Comparison of ENCODE assay signal across 18 mouse cellular contexts in the genomic region with DNA sequence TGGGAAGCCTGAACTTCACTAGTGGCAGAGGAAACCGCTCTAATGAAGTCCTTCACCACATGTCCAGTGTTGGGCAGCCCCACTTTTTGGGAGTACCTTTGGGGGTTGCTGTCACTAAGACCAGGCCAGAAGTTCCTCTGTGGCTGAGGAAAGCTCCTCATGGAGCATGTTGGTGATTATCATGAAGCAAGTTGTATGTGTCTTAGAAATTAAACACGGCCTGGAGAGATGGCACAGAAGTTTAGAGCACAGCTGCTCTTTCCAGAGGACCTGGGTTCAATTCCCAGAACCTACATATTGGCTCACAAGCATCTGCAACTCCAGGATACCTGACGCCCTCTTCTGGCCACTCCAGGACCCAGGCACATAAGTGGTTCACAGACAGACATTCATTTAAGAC.
DNase-seq lines count a peak whose midpoint lies in the region; ATAC-seq and TF ChIP-seq lines count a peak whose summit lies in the region.
"Had no signal": no experiment of that assay in that cellular context is flagged by ENCODE, and none has a peak within 500 bp of the region (broad histone marks: within the 10 kb centered on the region; RNA-seq: fewer than 3 reads in every experiment).

No protein-coding gene starts in this region.

- no peak for ATAC-seq in intestine, postnatal 0 days
- ATAC-seq in intestine, embryonic 16.5 days, result no peak
- ATAC-seq in midbrain, embryonic 11.5 days (ENCODE audit: low FRiP score), result no peak
- no peak for ATAC-seq in midbrain, embryonic 15.5 days (replicated peaks)
- ATAC-seq: forebrain, embryonic 15.5 days had no signal

- H3K36me3 ChIP-seq in intestine, postnatal 0 days (ENCODE audit: control insufficient read depth, insufficient read depth), result no peaks in the 10 kb centered on the region
- H3K36me3 ChIP-seq in intestine, embryonic 16.5 days (ENCODE audit: control insufficient read depth, insufficient read depth, low read length), result no peaks in the 10 kb centered on the region
- no peaks in the 10 kb centered on the region for H3K36me3 ChIP-seq in midbrain, embryonic 11.5 days (ENCODE audit: control insufficient read depth, insufficient read depth, low read length)
- no peaks in the 10 kb centered on the region for H3K36me3 ChIP-seq in midbrain, embryonic 15.5 days (replicated peaks)
- H3K36me3 ChIP-seq in ES-Bruce4 (ENCODE audit: control insufficient read depth, insufficient read depth, low read length, poor library complexity, severe bottlenecking), result no peaks in the 10 kb centered on the region
- H3K36me3 ChIP-seq: embryonic facial prominence, embryonic 13.5 days; forebrain, embryonic 15.5 days; heart, embryonic 13.5 days; limb, embryonic 12.5 days had no signal

- WGBS in intestine, postnatal 0 days, result 95% methylated on average over 3 of the region's 3 CpGs
- WGBS in intestine, embryonic 16.5 days, result 85% methylated on average over 3 of the region's 3 CpGs
- WGBS in midbrain, embryonic 11.5 days, result 87% methylated on average over 3 of the region's 3 CpGs
- 85% methylated on average over 3 of the region's 3 CpGs for WGBS in midbrain, embryonic 15.5 days
- 81% methylated on average over 3 of the region's 3 CpGs for WGBS in bone marrow, adult 2 months

- H3K27ac ChIP-seq in intestine, postnatal 0 days (ENCODE audit: low read depth, low read length), result no peak overlapping the region
- H3K27ac ChIP-seq in intestine, embryonic 16.5 days (ENCODE audit: low read length), result no peak overlapping the region
- H3K27ac ChIP-seq in midbrain, embryonic 11.5 days (ENCODE audit: low read depth, low read length), result no peak overlapping the region
- no peak overlapping the region for H3K27ac ChIP-seq in midbrain, embryonic 15.5 days
- no peak overlapping the region for H3K27ac ChIP-seq in ES-Bruce4 (ENCODE audit: insufficient read depth, low read length)
- no peak overlapping the region for H3K27ac ChIP-seq in bone marrow, adult 2 months (ENCODE audit: control insufficient read depth, insufficient read depth, low read depth, low read length, poor library complexity)
- H3K27ac ChIP-seq: embryonic facial prominence, embryonic 13.5 days; forebrain, embryonic 15.5 days; heart, embryonic 13.5 days; hindbrain, embryonic 14.5 days; limb, embryonic 12.5 days had no signal

- DNase-seq in midbrain, embryonic 11.5 days (ENCODE audit: low spot score, missing footprints), result peak; percentile 26
- DNase-seq in spleen, postnatal 10 days (ENCODE audit: low spot score in 2 of 2), result no peak
- DNase-seq: adrenal gland, adult 8-10 months; cerebellum, adult 11 months; cerebellum, postnatal 10 days; gastrocnemius, postnatal 36 days; lung, adult 18-20 months; retina, postnatal 1 day had no signal

- no peak overlapping the region for H3K4me3 ChIP-seq in intestine, postnatal 0 days (ENCODE audit: low read depth, low read length)
- no peak overlapping the region for H3K4me3 ChIP-seq in intestine, embryonic 16.5 days (ENCODE audit: low read length)
- no peak overlapping the region for H3K4me3 ChIP-seq in midbrain, embryonic 11.5 days (ENCODE audit: low read depth, low read length)
- no peak overlapping the region for H3K4me3 ChIP-seq in midbrain, embryonic 15.5 days
- no peak overlapping the region for H3K4me3 ChIP-seq in ES-Bruce4 (ENCODE audit: low read depth, low read length)
- H3K4me3 ChIP-seq in bone marrow, adult 2 months (replicated peaks; ENCODE audit: control insufficient read depth, low read depth, low read length), result no peak overlapping the region
- H3K4me3 ChIP-seq: embryonic facial prominence, embryonic 13.5 days; forebrain, embryonic 15.5 days; heart, embryonic 13.5 days; limb, embryonic 12.5 days had no signal

- H3K9me3 ChIP-seq in intestine, postnatal 0 days (ENCODE audit: control insufficient read depth), result no peaks in the 10 kb centered on the region
- no peaks in the 10 kb centered on the region for H3K9me3 ChIP-seq in intestine, embryonic 16.5 days (ENCODE audit: control insufficient read depth, low read length)
- H3K9me3 ChIP-seq in midbrain, embryonic 11.5 days (ENCODE audit: control insufficient read depth, low read length), result no peaks in the 10 kb centered on the region
- H3K9me3 ChIP-seq in midbrain, embryonic 15.5 days, result no peaks in the 10 kb centered on the region
- no peaks in the 10 kb centered on the region for H3K9me3 ChIP-seq in ES-Bruce4 (replicated peaks; ENCODE audit: control insufficient read depth, insufficient read depth, low read length, poor library complexity, severe bottlenecking)
- H3K9me3 ChIP-seq: embryonic facial prominence, embryonic 13.5 days; forebrain, embryonic 15.5 days; heart, embryonic 13.5 days; limb, embryonic 12.5 days had no signal

- no peak for TF ChIP-seq POLR2A in ES-Bruce4 (IDR thresholded peaks at IDR 0.05; ENCODE audit: insufficient read depth, low read length)
- TF ChIP-seq POLR2A in bone marrow, adult 2 months (IDR thresholded peaks at IDR 0.05; ENCODE audit: borderline replicate concordance, control insufficient read depth, low read depth, low read length), result no peak

- H3K27me3 ChIP-seq in intestine, postnatal 0 days (replicated peaks; ENCODE audit: control insufficient read depth, insufficient read depth, low read length), result no peaks in the 10 kb centered on the region
- H3K27me3 ChIP-seq in intestine, embryonic 16.5 days (replicated peaks; ENCODE audit: control insufficient read depth, insufficient read depth, low read length), result no peaks in the 10 kb centered on the region
- H3K27me3 ChIP-seq in midbrain, embryonic 11.5 days (ENCODE audit: control insufficient read depth, insufficient read depth, low read length), result no peaks in the 10 kb centered on the region
- no peaks in the 10 kb centered on the region for H3K27me3 ChIP-seq in midbrain, embryonic 15.5 days (replicated peaks)
- H3K27me3 ChIP-seq in ES-Bruce4 (ENCODE audit: control insufficient read depth, insufficient read depth, low read length, poor library complexity, severe bottlenecking), result no peaks in the 10 kb centered on the region
- H3K27me3 ChIP-seq: embryonic facial prominence, embryonic 13.5 days; forebrain, embryonic 15.5 days; heart, embryonic 13.5 days; limb, embryonic 12.5 days had no signal

- peak; percentile 30; the same call in 1 of the 2 replicates for TF ChIP-seq CTCF in intestine, postnatal 0 days (IDR thresholded peaks at IDR 0.05; ENCODE audit: low read depth)
- TF ChIP-seq CTCF in ES-Bruce4 (IDR thresholded peaks at IDR 0.05; ENCODE audit: low read depth, low read length), result peak; percentile 38
- TF ChIP-seq CTCF in bone marrow, adult 2 months (IDR thresholded peaks at IDR 0.05; ENCODE audit: control insufficient read depth, insufficient read depth, low read length), result peak; percentile 28; the same call in 1 of the 2 replicates

- no peaks in the 10 kb centered on the region for H3K4me1 ChIP-seq in intestine, postnatal 0 days (replicated peaks; ENCODE audit: control insufficient read depth, insufficient read depth, low read length)
- no peaks in the 10 kb centered on the region for H3K4me1 ChIP-seq in intestine, embryonic 16.5 days (ENCODE audit: control insufficient read depth, insufficient read depth, low read length)
- no peaks in the 10 kb centered on the region for H3K4me1 ChIP-seq in midbrain, embryonic 11.5 days (ENCODE audit: control insufficient read depth, insufficient read depth, low read length)
- H3K4me1 ChIP-seq in midbrain, embryonic 15.5 days, result no peaks in the 10 kb centered on the region
- H3K4me1 ChIP-seq in ES-Bruce4 (ENCODE audit: control insufficient read depth, insufficient read depth, low read length), result no peaks in the 10 kb centered on the region
- no peaks in the 10 kb centered on the region for H3K4me1 ChIP-seq in bone marrow, adult 2 months (ENCODE audit: control insufficient read depth, insufficient read depth, low read length)
- H3K4me1 ChIP-seq: embryonic facial prominence, embryonic 13.5 days; limb, embryonic 12.5 days had no signal

- no peak overlapping the region for H3K9ac ChIP-seq in intestine, postnatal 0 days (ENCODE audit: low read depth, low read length)
- H3K9ac ChIP-seq in intestine, embryonic 16.5 days (ENCODE audit: low read depth, low read length), result no peak overlapping the region
- H3K9ac ChIP-seq in midbrain, embryonic 11.5 days (ENCODE audit: low read length), result no peak overlapping the region
- no peak overlapping the region for H3K9ac ChIP-seq in midbrain, embryonic 15.5 days
- H3K9ac ChIP-seq in ES-Bruce4 (ENCODE audit: low read depth, poor library complexity, severe bottlenecking), result no peak overlapping the region
- H3K9ac ChIP-seq: embryonic facial prominence, embryonic 13.5 days; forebrain, embryonic 15.5 days; heart, embryonic 13.5 days; hindbrain, embryonic 14.5 days; limb, embryonic 12.5 days had no signal

- H3K4me2 ChIP-seq in intestine, postnatal 0 days (replicated peaks; ENCODE audit: low read depth), result no peak overlapping the region
- no peak overlapping the region for H3K4me2 ChIP-seq in intestine, embryonic 16.5 days (ENCODE audit: low read depth, low read length)
- H3K4me2 ChIP-seq in midbrain, embryonic 11.5 days, result no peak overlapping the region
- no peak overlapping the region for H3K4me2 ChIP-seq in midbrain, embryonic 15.5 days
- H3K4me2 ChIP-seq: embryonic facial prominence, embryonic 13.5 days; forebrain, embryonic 15.5 days; heart, embryonic 13.5 days; hindbrain, embryonic 14.5 days; limb, embryonic 12.5 days had no signal

- no peak for TF ChIP-seq EP300 in ES-Bruce4 (IDR thresholded peaks at IDR 0.05; ENCODE audit: insufficient read depth, low read depth, low read length)
